Mouse (Mus musculus) spleen, adult 2 months (tissue): Measurements from ENCODE around the gene Sfxn4. TPM values are rescaled to one million over a fixed set of nuclear protein-coding genes. Genes with fewer than 3 reads are reported as not detected.

Experiments used
- DNase-seq, 2 experiments: peaks; one replicate each; pipeline versions ENCODE4 v3.0.0 to v3.0.0-alpha.2; 2012 to 2021; ENCODE audit warnings: low spot score in 2 of 2, low read depth in 1 of 2
- H3K27ac ChIP-seq: fragments of 200-500 bp; 2 replicates; pipeline ENCODE4 v1.5.1; 2012; ENCODE audit warnings: low read length, inconsistent platforms; ENCODE audit not compliant: insufficient read depth
- H3K27me3 ChIP-seq: fragments of 200-500 bp; 2 replicates; pipeline ENCODE4 v1.6.1; 2012; ENCODE audit warnings: mild to moderate bottlenecking, moderate library complexity, low read length, inconsistent platforms; ENCODE audit not compliant: control insufficient read depth, insufficient read depth
- H3K36me3 ChIP-seq: fragments of 200-500 bp; 2 replicates; pipeline ENCODE4 v1.6.1; 2012; ENCODE audit warnings: mild to moderate bottlenecking, low read length, inconsistent platforms; ENCODE audit not compliant: control insufficient read depth, insufficient read depth
- H3K4me1 ChIP-seq: fragments of 200-500 bp; 2 replicates; pipeline ENCODE4 v1.6.1; 2011; ENCODE audit warnings: inconsistent platforms; ENCODE audit not compliant: control insufficient read depth, insufficient read depth, insufficient read length
- H3K4me3 ChIP-seq: fragments of 200-500 bp; 2 replicates; pipeline ENCODE4 v1.5.1; 2011; ENCODE audit warnings: mild to moderate bottlenecking, inconsistent platforms; ENCODE audit not compliant: insufficient read depth, insufficient read length; ENCODE audit errors: extremely low read depth
- CTCF ChIP-seq: fragments of 200-500 bp; IDR thresholded peaks from 2 replicates; pipeline ENCODE4 v1.5.1; 2011; ENCODE audit warnings: mild to moderate bottlenecking, inconsistent platforms; ENCODE audit not compliant: insufficient read depth, insufficient read length, insufficient replicate concordance; ENCODE audit errors: extremely low read depth
- POLR2A ChIP-seq: fragments of 200-500 bp; IDR thresholded peaks from 2 replicates; pipeline ENCODE4 v1.6.1; 2011; ENCODE audit warnings: low read depth, low read length, inconsistent platforms
- WGBS: fragments of 180-500 bp; shearing (Covaris S2); methylation state at CpG from one replicate; pipeline ENCODE4 v1.1.7; 2018; 5-methylcytosine and 5-hydroxymethylcytosine counted together
- polyA plus RNA-seq: library from polyadenylated mRNA; depleted of rRNA; stranded (reverse); fragments of >200 nt; gene quantifications from 2 replicates; pipeline ENCODE4 v1.2.3, GENCODE M21; 2012

Sfxn4 gene
- polyA plus RNA-seq, 1 experiment: 0.94 TPM

DNA sequence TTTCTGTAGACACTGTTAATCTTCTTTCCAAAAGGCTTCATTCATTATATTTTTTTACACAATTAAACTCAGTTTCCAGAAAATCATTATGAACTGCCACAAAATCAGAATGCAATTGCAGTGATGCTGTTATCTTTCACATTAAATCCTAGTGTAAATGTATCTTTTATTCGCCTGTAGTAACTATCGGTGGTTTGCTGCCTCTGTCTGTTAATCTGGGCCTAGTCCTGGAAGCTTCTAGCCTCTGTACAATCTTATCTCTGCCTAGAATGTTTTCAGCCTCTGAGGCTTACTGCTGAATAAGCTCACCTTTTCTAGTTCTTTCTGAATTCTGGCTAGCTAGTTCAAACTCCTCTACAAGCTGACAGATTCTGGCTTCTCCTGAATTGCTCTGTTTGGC lies 51.4 kb downstream of the Sfxn4 start:
- H3K36me3 ChIP-seq: 0 out of 2 replicates have a peak, but pooled peaks cover 2% of the 10 kb centered on the region
- no peak overlapping the region for H3K27ac ChIP-seq
- DNase-seq: no peak
- WGBS: 84% methylated on average over 2 of the region's 2 CpGs
- no peaks in the 10 kb centered on the region for H3K27me3 ChIP-seq
- no peak overlapping the region for H3K4me3 ChIP-seq
- no peak for TF ChIP-seq CTCF
- TF ChIP-seq POLR2A: no peak
- peaks cover 4% of the 10 kb centered on the region; the same call in 1 of the 2 replicates for H3K4me1 ChIP-seq

DNA sequence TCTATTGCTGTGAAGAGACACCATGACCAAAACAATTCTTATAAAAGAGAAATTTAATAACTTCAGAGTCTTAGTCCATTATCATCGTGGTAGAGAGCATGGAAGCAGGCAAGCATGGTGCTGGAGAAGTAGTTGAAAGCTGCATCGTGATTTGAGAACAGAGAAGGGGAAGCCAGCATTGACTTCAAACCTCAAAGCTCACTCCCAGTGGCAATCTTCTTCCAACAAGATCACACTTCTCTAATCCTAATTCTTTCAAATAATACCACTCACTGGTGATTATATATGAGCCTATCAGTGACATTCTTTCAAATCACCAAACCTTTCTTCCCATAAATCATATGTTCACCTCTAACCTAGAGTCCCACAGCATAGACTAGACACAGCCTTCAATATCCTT lies 56.4 kb downstream of the Sfxn4 start:
- Histone ChIP-seq H3K4me3 (no peak overlapping the region), H3K27ac (no peak overlapping the region), H3K27me3 (no peaks in the 10 kb centered on the region), H3K4me1 (no peaks in the 10 kb centered on the region), H3K36me3 (no peaks in the 10 kb centered on the region)
- 27% methylated on average over 2 of the region's 2 CpGs for WGBS
- no peak for DNase-seq
- TF ChIP-seq POLR2A: no peak
- TF ChIP-seq CTCF: no peak

- WGBS: 70% methylated on average over 7 of the region's 7 CpGs
- no peak overlapping the region for H3K4me3 ChIP-seq
- TF ChIP-seq POLR2A (no peak), CTCF (no peak)
- H3K4me1 ChIP-seq: no peaks in the 10 kb centered on the region
- no peaks in the 10 kb centered on the region for H3K36me3 ChIP-seq
- H3K27me3 ChIP-seq: no peaks in the 10 kb centered on the region
- no peak overlapping the region for H3K27ac ChIP-seq
- DNase-seq: no peak
These were observed 61.3 kb downstream of the Sfxn4 start for GRCm38 (mm10) chr19:60799867-60800569.

GRCm38 (mm10) chr19:60797415-60797814 lies 63.9 kb downstream of the Sfxn4 start:
- no peaks in the 10 kb centered on the region for H3K27me3 ChIP-seq
- no peak overlapping the region for H3K4me3 ChIP-seq
- H3K4me1 ChIP-seq: no peaks in the 10 kb centered on the region
- no peak for DNase-seq
- H3K36me3 ChIP-seq: no peaks in the 10 kb centered on the region
- WGBS: 97% methylated on average over 2 of the region's 2 CpGs
- no peak for TF ChIP-seq POLR2A
- no peak for TF ChIP-seq CTCF
- no peak overlapping the region for H3K27ac ChIP-seq

DNA sequence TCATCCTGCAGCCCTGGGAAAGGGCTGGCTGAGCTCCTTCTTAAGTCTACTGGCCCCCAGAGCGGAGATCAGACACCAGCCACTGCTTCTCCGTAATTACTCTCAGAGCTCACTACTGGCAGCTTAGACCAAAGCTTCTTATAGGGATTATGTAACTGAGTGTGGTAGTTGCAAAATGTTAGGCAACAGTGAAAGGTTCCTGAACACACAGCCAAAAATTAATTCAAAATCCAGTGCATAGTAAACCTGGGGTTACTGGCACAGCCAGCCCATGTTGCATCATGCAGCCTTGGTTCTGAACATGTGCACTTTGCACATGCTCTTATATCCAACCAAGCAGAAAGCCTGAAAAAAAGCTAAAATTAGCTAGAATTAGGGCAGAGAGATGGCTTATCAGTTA lies 66.0 kb downstream of the Sfxn4 start:
- TF ChIP-seq POLR2A (no peak), CTCF (no peak)
- Histone ChIP-seq H3K27me3 (no peaks in the 10 kb centered on the region), H3K4me3 (no peak overlapping the region), H3K4me1 (no peaks in the 10 kb centered on the region), H3K36me3 (no peaks in the 10 kb centered on the region), H3K27ac (no peak overlapping the region)
- DNase-seq: no peak
- 87% methylated on average over 2 of the region's 2 CpGs for WGBS

- no peaks in the 10 kb centered on the region for H3K27me3 ChIP-seq
- no peaks in the 10 kb centered on the region for H3K36me3 ChIP-seq
- TF ChIP-seq POLR2A (no peak), CTCF (no peak)
- H3K4me1 ChIP-seq: no peaks in the 10 kb centered on the region; the same call in 1 of the 2 replicates
- no peak overlapping the region for H3K4me3 ChIP-seq
- H3K27ac ChIP-seq: no peak overlapping the region
- 86% methylated on average over 2 of the region's 2 CpGs for WGBS
- no peak for DNase-seq
These were observed 68.0 kb downstream of the Sfxn4 start for GRCm38 (mm10) chr19:60793170-60793707.

DNA sequence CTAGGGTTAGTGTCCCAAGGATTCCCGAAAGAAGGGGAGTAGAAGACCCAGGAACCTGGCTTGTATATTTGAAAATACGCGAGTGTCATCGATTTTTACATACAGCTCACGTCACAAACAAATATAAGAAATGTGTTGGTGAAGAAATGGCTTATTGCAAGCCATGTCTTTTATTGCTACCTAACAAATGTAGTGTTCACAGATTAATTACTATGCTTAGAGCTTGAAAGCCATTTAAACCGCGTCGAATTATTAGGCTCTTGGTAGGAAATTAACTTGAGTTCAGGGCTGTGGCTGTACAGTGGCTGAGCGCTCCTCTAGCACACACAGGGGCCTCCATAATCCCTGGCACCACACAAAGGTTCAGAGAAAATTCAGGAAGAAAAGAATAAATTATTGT lies 70.1 kb downstream of the Sfxn4 start:
- H3K27me3 ChIP-seq: no peaks in the 10 kb centered on the region
- H3K36me3 ChIP-seq: no peaks in the 10 kb centered on the region
- peaks cover 5% of the 10 kb centered on the region; the same call in 1 of the 2 replicates for H3K4me1 ChIP-seq
- WGBS: 13% methylated on average over 9 of the region's 9 CpGs
- no peak for TF ChIP-seq CTCF
- TF ChIP-seq POLR2A: no peak
- no peak for DNase-seq
- H3K4me3 ChIP-seq: peak overlapping the region; percentile 69
- peak overlapping the region; percentile 93; the same call in 1 of the 2 replicates for H3K27ac ChIP-seq
